Mouse (Mus musculus) erythroblast, embryonic 14.5 days (primary cell): Measurements from ENCODE around the gene Kpna7.

Experiments
- GATA1 ChIP-seq: IDR thresholded peaks from 2 replicates; pipeline ENCODE4 v1.6.1; 2012; ENCODE audit warnings: low read length, inconsistent platforms, mixed read lengths
- TAL1 ChIP-seq: IDR thresholded peaks from 3 replicates; pipeline ENCODE4 v1.6.1; 2012; ENCODE audit warnings: low read length, inconsistent platforms, mixed read lengths

GRCm38 (mm10) chr5:144964465-144964864, 119.4 kb downstream of the Kpna7 start:
- TF ChIP-seq GATA1: no peak
- no peak for TF ChIP-seq TAL1
